Mouse (Mus musculus) inflammation-experienced regulatory T-cells, adult 6 months (primary cell): Measurements from ENCODE around the gene Fam49a. TPM values are rescaled to one million over a fixed set of nuclear protein-coding genes. Genes with fewer than 3 reads are reported as not detected.
A peak's percentile ranks its signal among the peaks of the same experiment; 100 is the strongest.

ENCODE experiments used
- ATAC-seq: one replicate; pipeline ENCODE4 v1.8.0; 2017
- polyA plus RNA-seq, 3 experiments: library from polyadenylated mRNA; unstranded; fragments of 100-300 nt; shearing (Covaris generic); gene quantifications; one replicate each; pipeline ENCODE4 v1.2.1; 2017

Fam49a gene
- polyA plus RNA-seq, 3 experiments from 2014 or later = 45.2 to 55.3 (median 53.3) TPM

- ATAC-seq = no peak
Measured at GRCm38 (mm10) chr12:12362371-12362770, 100.4 kb downstream of the Fam49a start.

- no peak for ATAC-seq
Measured at GRCm38 (mm10) chr12:12364201-12364600, 102.3 kb downstream of the Fam49a start.

GRCm38 (mm10) chr12:12367423-12367822 lies 105.5 kb downstream of the Fam49a start:
- no peak for ATAC-seq

GRCm38 (mm10) chr12:12373111-12373862 lies 111.3 kb downstream of the Fam49a start:
- peak; percentile 81 for ATAC-seq

GRCm38 (mm10) chr12:12379056-12379455 lies 117.1 kb downstream of the Fam49a start:
- no peak for ATAC-seq

GRCm38 (mm10) chr12:12389271-12389670 lies 127.3 kb downstream of the Fam49a start:
- ATAC-seq = no peak

GRCm38 (mm10) chr12:12396224-12396623 lies 134.3 kb downstream of the Fam49a start:
- ATAC-seq = peak; percentile 69

- ATAC-seq = peak; percentile 70
Measured at GRCm38 (mm10) chr12:12401051-12401465, 139.1 kb downstream of the Fam49a start.

GRCm38 (mm10) chr12:12401504-12401903 lies 139.6 kb downstream of the Fam49a start:
- no peak for ATAC-seq

GRCm38 (mm10) chr12:12405491-12406110 lies 143.7 kb downstream of the Fam49a start:
- ATAC-seq = no peak

- no peak for ATAC-seq
Measured at GRCm38 (mm10) chr12:12409044-12409443, 147.1 kb downstream of the Fam49a start.

GRCm38 (mm10) chr12:12412674-12413073 lies 150.7 kb downstream of the Fam49a start:
- ATAC-seq = no peak

GRCm38 (mm10) chr12:12420423-12420822 lies 158.5 kb downstream of the Fam49a start:
- no peak for ATAC-seq

- ATAC-seq = peak; percentile 69
Measured at GRCm38 (mm10) chr12:12420841-12421579, 159.1 kb downstream of the Fam49a start.

GRCm38 (mm10) chr12:12421580-12421878 lies 159.6 kb downstream of the Fam49a start:
- no peak for ATAC-seq

GRCm38 (mm10) chr12:12425188-12425587 lies 163.2 kb downstream of the Fam49a start:
- no peak for ATAC-seq

GRCm38 (mm10) chr12:12427285-12427684 lies 165.3 kb downstream of the Fam49a start:
- ATAC-seq = no peak

- ATAC-seq = no peak
Measured at GRCm38 (mm10) chr12:12428886-12429285, 166.9 kb downstream of the Fam49a start.
